Mouse (Mus musculus): Measurements from ENCODE around the gene Aebp2. TPM values are rescaled to one million over a fixed set of nuclear protein-coding genes. Genes with fewer than 3 reads are reported as not detected.
A peak's percentile ranks its signal among the peaks of the same experiment; 100 is the strongest.

Aebp2 gene
- polyA plus RNA-seq, 1 experiment from 2014 or later = 13.0 TPM

- 10% methylated on average over 11 of the region's 11 CpGs for WGBS
- Histone ChIP-seq H3K9ac (replicated peaks; ENCODE audit: low read length) (no peak overlapping the region), H3K4me3 (ENCODE audit: low read depth, low read length) (no peak overlapping the region), H3K27me3 (ENCODE audit: control insufficient read depth, insufficient read depth, low read length) (no peaks in the 10 kb centered on the region), H3K4me2 (ENCODE audit: low read depth, low read length) (no peak overlapping the region), H3K36me3 (replicated peaks; ENCODE audit: control insufficient read depth, insufficient read depth, low read depth, low read length) (no peaks in the 10 kb centered on the region), H3K4me1 (ENCODE audit: control insufficient read depth, insufficient read depth, low read length) (no peaks in the 10 kb centered on the region), H3K9me3 (replicated peaks; ENCODE audit: control insufficient read depth, low read length) (no peaks in the 10 kb centered on the region), H3K27ac (replicated peaks; ENCODE audit: low read depth, low read length) (no peak overlapping the region)
- no peak for ATAC-seq (replicated peaks; ENCODE audit: insufficient number of reproducible peaks, low FRiP score, low TSS enrichment, low read depth)
- peak; percentile 86 for DNase-seq (ENCODE audit: low spot score)
Measured at GRCm38 (mm10) chr6:140712754-140713153, 90.3 kb downstream of the Aebp2 start.

GRCm38 (mm10) chr6:140714905-140715365, 92.5 kb downstream of the Aebp2 start:
- no peaks in the 10 kb centered on the region for H3K36me3 ChIP-seq (replicated peaks; ENCODE audit: control insufficient read depth, insufficient read depth, low read depth, low read length)
- no peaks in the 10 kb centered on the region for H3K27me3 ChIP-seq (ENCODE audit: control insufficient read depth, insufficient read depth, low read length)
- H3K4me1 ChIP-seq (ENCODE audit: control insufficient read depth, insufficient read depth, low read length) = no peaks in the 10 kb centered on the region
- peak; percentile 47; the same call in 1 of the 2 replicates for ATAC-seq (replicated peaks; ENCODE audit: insufficient number of reproducible peaks, low FRiP score, low TSS enrichment, low read depth)
- H3K4me3 ChIP-seq (ENCODE audit: low read depth, low read length) = no peak overlapping the region
- H3K9me3 ChIP-seq (replicated peaks; ENCODE audit: control insufficient read depth, low read length) = no peaks in the 10 kb centered on the region
- no peak overlapping the region for H3K9ac ChIP-seq (replicated peaks; ENCODE audit: low read length)
- H3K27ac ChIP-seq (replicated peaks; ENCODE audit: low read depth, low read length) = no peak overlapping the region
- no peak overlapping the region for H3K4me2 ChIP-seq (ENCODE audit: low read depth, low read length)
- 21% methylated on average over 10 of the region's 10 CpGs for WGBS
- DNase-seq (ENCODE audit: low spot score) = peak; percentile 88

- no peak for ATAC-seq (replicated peaks; ENCODE audit: insufficient number of reproducible peaks, low FRiP score, low TSS enrichment, low read depth)
- H3K4me2 ChIP-seq (ENCODE audit: low read depth, low read length) = no peak overlapping the region
- H3K27ac ChIP-seq (replicated peaks; ENCODE audit: low read depth, low read length) = no peak overlapping the region
- no peaks in the 10 kb centered on the region for H3K4me1 ChIP-seq (ENCODE audit: control insufficient read depth, insufficient read depth, low read length)
- no peak overlapping the region for H3K4me3 ChIP-seq (ENCODE audit: low read depth, low read length)
- no peaks in the 10 kb centered on the region for H3K9me3 ChIP-seq (replicated peaks; ENCODE audit: control insufficient read depth, low read length)
- no peaks in the 10 kb centered on the region for H3K27me3 ChIP-seq (ENCODE audit: control insufficient read depth, insufficient read depth, low read length)
- H3K9ac ChIP-seq (replicated peaks; ENCODE audit: low read length) = no peak overlapping the region
- DNase-seq (ENCODE audit: low spot score) = no peak
- WGBS = 84% methylated on average over 10 of the region's 10 CpGs
- no peaks in the 10 kb centered on the region for H3K36me3 ChIP-seq (replicated peaks; ENCODE audit: control insufficient read depth, insufficient read depth, low read depth, low read length)
Measured at GRCm38 (mm10) chr6:140722058-140722457, 99.6 kb downstream of the Aebp2 start.

Other genes with a start within 250 kb of the Aebp2 start
- 56.2 and 61.1 TPM in 2 replicates for gene Plekha5, start 198.6 kb upstream of the Aebp2 start, polyA plus RNA-seq (2014; fragmentation: Nextera tagmentation; extraction: Ambion mirVana)
- not detected in 2 replicates for gene Gm11077, start 106.6 kb downstream of the Aebp2 start, polyA plus RNA-seq (2014; fragmentation: Nextera tagmentation; extraction: Ambion mirVana)

Measured in embryonic facial prominence, embryonic 11.5 days (tissue).